Mouse (Mus musculus) spleen, postnatal 4 days (tissue): ENCODE results near the gene Ttll5.
A peak's percentile ranks its signal among the peaks of the same experiment; 100 is the strongest.

Experiments used
- DNase-seq, 2 experiments: peaks; one replicate each; pipeline ENCODE4 v3.0.0; 2022; ENCODE audit warnings: low spot score in 2 of 2

Gene Ttll5

DNA sequence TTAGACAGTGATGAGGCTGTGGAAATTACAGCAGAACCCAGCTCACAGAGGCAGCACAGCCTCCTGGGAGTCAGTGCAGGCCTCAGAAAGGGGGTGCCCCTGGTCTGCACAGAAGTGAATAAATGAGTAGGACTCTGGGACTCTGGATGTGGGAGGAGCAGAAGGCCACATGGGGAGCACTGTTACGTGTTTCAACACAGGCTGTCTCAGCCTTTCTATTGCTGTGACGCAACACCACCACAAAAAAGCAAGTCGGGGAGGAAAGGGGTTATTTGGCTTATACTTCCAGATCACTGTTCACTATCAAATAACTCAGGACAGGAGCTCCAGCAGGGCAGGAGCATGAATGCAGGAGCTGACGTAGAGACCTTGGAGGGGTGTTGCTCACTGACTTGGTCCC is 271.3 kb downstream of the Ttll5 start:
- DNase-seq = no peak

DNA sequence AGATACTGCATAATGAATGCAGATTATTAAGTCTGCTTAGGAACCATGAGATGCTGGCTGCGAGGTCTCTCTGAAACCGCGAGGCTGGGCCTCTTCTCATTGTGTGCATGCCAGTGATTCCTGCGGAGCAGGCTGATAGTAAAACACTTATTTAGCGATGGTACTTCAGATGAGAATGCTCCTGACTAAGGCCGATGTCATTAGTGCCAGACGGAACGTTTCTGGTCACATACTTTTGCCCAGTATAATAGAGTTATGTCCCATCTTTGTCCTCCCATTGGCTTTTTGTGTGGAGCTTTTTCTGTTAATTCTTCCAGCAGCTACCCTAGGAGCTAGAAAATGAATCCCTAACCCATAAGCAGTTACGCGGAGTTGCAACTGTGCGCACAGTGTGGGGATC is 273.3 kb downstream of the Ttll5 start:
- no peak for DNase-seq

DNA sequence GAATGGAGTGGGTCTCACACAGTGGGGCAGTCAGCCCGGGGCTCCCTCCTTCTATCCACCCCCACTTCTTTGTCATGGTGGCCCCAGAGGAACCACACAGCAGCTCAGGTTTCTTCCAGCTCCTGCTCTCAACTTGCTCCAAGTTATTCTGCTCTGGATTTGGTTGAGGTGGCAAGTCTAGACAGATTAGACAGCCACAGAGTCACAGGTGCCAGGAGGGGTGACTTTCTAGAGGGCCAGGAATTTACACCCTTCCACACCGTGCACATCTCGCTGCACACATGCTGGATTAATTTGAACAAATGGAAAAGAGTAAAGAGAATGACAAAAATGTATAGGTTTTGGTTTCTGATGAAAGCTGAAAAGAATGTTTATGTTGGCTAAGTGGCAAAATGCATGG is 276.3 kb downstream of the Ttll5 start:
- no peak for DNase-seq

DNA sequence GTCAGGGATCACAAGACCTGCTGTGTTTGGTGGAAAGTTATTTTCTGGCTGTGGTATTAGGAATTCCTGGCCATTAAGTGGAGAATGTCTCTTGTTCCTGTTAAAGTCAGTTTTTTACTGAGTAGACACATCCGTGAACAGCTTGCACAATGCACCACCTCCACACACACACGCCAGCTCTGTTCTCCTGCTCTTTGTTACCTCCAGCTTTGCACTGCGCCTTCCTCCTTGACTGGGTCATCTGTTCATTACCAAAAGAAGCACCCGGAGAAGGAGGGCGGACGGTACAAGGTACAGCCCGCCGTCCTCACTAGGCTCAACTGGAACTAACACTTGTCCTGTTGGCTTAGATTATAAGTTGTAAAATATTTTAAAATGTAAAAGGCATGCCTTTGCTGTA is 278.2 kb downstream of the Ttll5 start:
- no peak for DNase-seq

DNA sequence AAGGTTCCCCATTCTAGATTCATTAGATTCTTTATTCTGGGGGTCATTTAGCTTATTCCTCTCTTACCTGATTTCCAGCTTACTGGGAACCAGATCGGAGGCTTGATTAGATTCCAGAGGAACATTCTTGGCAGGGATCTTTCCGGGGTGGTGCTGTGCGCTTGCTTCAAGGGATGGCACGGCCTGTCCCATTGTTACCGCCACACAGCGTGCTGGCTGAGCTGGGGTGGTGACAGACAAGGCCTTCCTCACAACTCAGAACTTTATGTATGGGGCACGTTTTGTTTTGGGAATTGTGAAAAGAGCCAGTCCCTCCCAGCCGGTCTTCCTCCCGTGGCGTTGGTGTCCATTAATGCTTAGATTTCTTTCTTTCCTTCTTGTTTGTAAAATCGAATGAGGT is 278.9 kb downstream of the Ttll5 start:
- DNase-seq = no peak

DNA sequence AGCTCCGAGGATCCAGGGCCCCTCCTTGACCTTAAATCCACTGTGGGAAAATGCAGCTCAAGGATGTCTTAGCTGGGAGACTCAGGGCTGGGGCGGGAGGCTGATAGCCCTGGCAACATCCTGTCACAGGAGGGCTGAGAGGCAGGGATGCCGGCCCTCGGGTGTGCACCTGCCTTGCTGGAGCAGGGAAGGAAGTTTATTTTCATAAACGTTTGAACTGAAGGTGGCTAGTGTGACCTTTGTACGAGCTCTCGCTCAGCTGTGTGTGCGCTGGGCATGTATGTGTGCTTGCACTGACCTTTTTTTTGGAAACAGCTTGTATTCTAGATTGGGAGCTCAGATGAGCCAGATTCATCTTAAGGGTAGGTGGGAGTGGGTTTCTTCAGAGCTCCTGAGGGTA is 279.4 kb downstream of the Ttll5 start:
- no peak for DNase-seq

DNA sequence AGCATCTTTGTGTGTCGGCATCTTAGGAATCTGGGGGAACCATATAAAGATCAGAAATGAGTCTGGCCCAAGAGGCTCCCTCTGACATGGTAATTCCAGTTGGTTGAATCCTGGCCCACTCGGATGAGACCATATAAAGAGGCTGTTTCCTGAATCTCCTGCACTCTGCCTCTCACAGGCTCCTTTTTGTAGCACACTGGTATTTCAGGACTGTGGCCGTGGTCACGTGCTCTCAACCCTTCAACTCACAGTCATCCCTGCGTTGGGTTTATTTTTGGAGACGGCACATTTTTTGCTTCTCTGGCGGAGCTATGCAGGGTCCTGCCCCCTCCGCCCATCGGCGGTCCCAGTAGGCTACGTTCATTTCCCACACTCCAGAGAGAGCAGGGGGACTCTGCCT is 279.8 kb downstream of the Ttll5 start:
- no peak for DNase-seq

DNA sequence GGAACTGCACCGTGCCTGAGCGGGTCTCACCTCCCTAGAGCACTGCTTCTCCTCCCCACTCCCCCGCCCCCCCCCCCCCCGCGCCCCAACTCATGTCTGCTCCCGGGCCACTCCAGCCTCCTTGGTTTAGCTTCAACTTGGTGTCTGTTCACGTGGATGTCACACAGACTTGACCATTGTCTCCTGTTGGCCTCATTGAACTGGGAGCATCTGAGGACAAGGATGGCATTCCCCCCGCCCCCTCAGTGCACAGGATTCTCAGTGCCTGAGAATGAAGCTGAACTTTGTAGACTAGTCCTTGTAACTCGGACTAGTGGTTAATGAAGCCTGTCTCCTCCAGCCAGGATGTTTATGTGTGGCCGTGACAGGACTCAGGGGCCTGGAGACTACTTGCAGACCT is 281.1 kb downstream of the Ttll5 start:
- DNase-seq = no peak

DNA sequence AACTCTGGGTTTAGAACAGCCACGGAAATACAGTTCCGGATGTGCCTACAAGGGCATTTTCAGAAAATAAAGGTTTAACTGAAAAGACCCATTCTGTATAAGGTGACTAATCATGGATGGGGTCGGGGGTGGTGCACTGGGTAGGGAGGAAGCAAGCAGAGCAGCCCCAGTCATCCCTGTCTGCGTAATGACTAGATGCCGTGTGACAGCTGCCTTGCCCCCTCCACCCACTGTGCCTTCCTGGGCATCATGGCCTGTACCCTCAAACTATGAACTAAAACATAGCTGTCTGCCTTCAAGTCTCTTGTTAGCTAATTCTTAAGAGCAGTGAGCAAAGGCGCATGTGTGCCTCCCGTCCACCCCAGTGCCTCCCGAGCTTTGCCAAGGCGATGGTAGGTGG is 281.6 kb downstream of the Ttll5 start:
- DNase-seq = no peak

DNA sequence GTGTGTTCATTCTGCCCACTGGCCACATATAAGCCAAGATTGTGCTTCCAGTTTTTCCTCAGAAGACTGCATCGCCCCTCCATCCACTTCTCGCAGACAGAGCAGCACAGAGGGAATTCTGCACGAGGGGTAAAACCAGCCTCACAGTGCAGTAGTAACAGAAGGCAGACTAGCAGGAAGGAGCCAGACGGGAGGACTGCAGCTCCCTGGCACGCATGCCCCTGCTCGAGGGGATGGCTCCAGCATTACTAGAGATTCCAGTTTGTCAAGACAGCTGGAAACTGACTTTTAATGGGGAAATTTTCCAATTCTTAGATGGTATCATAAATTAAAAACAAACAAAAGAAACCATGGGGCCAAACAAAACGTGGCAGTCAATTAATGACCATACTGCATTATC is 283.2 kb downstream of the Ttll5 start:
- no peak for DNase-seq

DNA sequence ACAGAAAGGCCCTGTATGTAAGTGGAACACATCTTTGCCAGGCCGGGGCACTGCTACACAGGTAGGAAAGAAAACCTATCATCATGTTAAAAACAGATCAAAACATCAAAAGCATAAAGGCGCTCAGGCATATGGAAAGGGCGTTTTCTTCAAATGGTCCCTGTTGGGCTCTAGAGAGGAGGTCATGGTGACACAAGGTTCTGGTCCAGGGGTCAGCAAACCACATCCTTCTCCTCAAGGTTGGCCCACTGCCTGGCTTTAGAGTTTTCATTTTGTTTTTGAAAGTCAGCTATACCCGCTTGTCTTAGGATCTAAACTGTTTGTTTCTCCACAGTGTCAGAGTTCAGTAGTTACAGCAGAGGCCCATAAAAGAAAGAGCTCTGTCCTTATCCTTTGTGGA is 285.1 kb downstream of the Ttll5 start:
- no peak for DNase-seq

DNA sequence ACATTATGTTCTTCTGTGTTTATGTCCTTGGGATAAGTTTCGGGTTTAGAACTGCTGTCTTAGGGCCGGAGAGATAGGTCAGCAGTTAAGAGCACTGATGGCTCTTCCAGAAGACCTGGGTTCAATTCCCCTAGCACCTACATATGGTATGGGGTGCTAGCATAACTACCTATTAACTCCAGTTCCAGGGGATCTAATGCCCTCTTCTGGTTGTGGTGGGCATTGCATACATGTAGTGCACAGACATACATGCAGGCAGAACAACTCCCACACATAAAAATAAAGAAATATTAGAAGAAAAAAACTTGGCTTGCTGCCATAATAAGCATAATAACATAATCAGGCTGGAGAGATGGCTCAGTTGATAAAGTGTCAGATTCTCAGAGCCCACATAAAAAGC is 286.2 kb downstream of the Ttll5 start:
- DNase-seq = peak in 1 of 2 experiments; percentile 25
